Mouse (Mus musculus): ENCODE results near the gene Tmem132d.
"Not testable (repeated sequence)": the region's sequence is repeated elsewhere in the genome, so short reads cannot be mapped to it uniquely, and the experiment has no call there.

Tmem132d gene

DNA sequence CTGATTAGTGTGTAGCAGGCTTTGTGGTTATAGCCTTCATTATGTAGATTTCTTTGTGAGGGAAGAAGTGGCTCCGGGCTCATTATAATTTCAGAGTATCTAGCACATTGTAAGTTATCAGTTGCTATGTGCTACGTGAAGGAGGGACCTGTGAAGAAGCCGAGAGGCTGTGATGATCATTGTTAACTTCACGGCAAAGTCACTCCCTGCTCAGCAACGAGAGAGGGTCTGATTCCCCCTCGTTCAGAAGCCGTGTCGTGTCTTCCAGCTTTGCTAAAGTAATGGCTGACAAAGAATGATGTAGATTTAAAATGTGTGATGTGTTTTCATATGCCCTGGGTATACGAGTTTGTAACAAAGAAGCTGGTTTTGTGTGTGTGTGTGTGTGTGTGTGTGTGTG is 391.1 kb downstream of the Tmem132d start:
- DNase-seq = no peak

GRCm38 (mm10) chr5:128040036-128040435 is 392.8 kb downstream of the Tmem132d start:
- DNase-seq = no peak

GRCm38 (mm10) chr5:128027076-128027475 is 405.8 kb downstream of the Tmem132d start:
- peak; percentile 1 for DNase-seq

DNA sequence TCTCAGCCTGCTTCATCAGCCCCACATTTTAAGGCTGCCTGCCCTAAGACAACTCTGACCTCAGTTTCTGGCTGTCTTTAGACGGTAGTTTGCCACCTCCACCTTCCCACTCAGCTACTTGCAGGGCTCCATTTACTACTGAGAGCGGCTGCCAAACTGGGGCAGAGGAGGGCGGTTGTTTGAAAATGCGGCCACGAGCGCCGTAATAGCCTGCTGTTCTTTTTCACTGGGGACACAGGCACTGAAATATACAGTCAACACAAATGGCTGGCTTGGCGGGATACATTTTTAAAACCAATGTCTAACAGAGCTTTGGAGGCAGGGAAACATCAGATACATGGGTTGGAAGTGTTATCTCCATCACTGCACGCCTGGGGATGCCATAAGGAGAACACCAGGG is 428.2 kb downstream of the Tmem132d start:
- no peak for DNase-seq

- DNase-seq = no peak
Measured at GRCm38 (mm10) chr5:127996526-127997245, 436.2 kb downstream of the Tmem132d start.

GRCm38 (mm10) chr5:127993460-127993859 is 439.4 kb downstream of the Tmem132d start:
- DNase-seq = no peak

DNA sequence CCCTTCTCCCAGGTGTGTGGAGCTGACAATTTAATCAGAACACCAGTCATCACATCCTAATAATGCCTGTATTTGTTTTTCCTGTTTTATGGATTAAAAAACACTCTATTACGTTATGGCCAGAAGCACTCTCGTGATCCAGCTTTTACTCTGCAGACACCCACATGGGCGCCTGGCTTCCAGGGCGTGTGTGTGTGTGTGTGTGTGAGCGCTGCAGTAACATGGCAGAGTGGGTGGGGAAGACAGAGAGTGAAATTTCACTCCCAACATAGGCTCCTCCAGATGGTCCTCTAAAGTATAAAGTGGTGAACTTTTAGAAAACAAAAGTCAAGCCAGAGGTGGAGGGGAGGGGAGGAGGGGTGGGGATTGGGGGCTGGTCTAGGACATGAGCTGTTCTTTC is 442.1 kb downstream of the Tmem132d start:
- no peak for DNase-seq

- DNase-seq = not testable (repeated sequence)
Measured at GRCm38 (mm10) chr5:127980003-127980358, 452.9 kb downstream of the Tmem132d start.

DNA sequence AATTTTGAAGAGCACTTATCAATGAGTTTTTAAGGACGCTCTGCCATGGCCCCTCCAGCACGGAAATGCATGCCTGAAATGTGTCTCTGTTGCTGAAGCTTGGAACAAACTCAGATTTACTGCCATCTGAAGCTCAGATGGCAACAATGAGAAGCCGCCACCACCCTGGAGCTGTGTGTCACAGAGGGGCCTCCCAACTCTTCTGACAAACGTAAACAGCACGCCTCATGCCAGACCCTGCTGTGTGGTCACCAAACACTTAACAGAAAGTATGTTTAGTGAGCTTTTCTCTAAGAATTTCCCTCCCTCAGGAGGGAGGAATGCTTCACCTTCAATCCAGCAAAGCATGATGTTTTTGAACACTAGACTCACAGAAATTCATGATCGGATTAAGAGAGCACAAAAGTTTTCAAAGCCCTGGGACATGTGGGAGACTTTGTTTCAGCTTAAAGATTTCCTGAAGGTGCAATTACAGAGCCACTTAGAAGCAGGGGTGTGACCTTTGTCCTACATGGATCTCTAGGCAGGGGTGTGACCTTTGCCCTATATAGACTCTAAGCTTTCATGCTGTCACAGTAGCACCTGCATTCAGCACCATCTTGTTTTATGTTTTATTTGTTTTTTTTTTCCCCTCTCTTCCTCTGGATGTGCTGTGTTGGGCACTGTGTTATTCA is 453.4 kb downstream of the Tmem132d start:
- DNase-seq = no peak

DNA sequence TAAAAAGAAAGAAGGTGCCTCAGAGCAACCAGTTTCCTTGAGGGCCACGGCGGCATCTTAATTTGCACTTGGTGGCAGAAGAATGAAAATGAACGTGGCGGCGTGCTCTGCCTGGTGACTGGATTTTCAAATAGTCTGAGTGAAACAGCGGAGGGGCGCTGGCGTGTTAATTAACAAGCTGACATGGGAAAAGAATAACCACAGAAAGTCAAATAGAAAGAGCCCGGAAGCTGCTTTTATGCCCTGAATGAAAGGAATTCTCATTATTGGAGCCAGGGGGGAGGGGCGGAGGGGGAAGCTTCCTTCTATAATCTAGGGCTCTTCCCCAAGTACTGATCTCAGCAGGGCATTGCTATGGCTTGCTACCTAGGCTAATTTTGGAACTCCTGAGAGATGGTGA is 456.2 kb downstream of the Tmem132d start:
- no peak for DNase-seq

- DNase-seq = no peak
Measured at GRCm38 (mm10) chr5:127965700-127966099, 467.2 kb downstream of the Tmem132d start.

DNA sequence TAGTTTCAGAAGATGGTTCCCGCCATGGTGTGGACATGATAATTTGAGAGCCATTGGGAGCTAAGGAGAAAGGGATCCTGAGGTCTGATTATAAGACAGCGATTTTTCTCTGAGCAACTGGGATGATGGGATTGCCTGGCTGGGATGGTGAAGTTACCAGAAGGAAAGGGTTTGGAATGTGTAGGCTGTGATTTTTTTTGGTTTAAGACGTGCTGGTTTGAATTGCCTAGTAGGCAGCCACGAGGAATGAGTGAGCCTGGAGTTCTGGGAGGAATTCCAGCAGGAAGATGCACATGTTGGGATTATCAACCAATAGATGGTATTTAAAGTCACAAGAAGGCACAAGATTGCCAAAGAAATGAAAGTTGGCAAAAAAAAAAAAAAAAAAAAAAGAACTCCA is 470.2 kb downstream of the Tmem132d start:
- no peak for DNase-seq

DNA sequence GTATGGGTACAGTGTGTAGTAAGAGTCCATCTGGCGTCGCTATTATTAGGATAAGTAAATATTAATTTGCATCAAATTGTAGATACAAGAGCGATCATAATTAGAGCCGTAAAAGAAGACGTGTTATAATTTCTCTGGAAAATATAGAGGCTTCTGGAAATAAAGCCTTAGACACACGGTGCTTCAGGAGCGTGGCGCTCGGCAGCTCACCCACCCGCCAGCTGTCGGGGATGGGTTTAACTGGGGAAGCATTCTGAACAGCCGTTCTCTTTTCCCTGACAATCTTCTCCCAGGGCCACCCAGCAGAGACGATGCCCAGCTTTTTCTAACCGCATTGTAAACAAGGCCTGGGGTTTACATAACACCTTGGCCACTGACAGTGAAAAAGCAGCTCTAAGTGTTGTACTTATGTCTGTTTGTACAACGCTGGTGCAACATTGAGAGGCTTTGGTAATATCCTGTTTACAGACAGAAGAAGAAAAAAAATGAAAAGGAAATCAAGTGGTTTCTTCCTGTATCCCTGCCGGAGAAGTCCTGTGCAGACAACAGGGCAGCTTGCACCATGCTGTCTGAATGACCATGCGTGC is 476.3 kb downstream of the Tmem132d start:
- DNase-seq = no peak

DNA sequence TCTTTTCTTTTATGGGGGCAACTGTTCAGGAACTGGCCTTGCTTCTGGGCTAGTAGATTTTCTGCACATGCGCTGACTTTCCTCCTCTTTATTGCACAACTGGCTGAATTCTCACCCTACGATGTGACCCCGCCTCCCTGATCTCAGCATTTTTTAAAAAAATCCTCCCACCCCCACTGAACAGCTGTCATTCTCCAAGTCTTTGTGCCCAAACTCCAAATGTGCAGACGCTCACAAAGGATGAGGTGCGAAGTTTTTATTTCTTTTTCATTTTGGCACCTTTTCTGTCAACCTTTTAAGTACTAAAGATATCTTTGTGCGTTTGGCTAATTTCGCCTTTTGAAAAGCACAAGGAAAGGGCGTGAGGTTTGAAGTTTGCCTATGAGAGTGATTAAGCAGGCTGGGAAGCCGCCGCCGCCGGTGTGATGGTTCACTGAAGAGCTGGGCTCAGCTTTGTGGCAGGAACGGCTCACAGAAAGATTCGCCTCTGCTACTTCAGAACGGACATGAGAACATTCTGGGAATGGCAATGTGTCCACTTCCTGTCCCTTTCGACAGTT is 478.6 kb downstream of the Tmem132d start:
- no peak for DNase-seq

DNA sequence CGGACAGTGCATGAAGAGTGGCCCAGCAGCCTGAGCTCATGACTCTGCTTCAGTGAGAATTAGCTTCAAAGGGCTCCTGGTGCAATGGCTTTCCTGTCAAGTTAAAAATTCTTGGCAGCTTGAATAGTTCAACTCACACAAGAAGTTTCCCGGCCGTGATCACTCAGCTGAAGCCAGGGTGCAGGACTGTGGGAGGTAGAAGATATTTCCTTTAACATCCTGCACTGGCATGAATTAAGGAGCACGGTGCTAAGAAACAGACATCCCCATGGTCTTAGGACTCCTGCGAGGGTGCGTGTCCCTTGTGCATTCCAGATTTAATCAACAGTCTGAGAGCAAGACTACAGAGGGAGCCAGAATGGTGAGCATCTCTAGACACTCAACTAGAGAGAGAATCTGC is 480.1 kb downstream of the Tmem132d start:
- DNase-seq = no peak

DNA sequence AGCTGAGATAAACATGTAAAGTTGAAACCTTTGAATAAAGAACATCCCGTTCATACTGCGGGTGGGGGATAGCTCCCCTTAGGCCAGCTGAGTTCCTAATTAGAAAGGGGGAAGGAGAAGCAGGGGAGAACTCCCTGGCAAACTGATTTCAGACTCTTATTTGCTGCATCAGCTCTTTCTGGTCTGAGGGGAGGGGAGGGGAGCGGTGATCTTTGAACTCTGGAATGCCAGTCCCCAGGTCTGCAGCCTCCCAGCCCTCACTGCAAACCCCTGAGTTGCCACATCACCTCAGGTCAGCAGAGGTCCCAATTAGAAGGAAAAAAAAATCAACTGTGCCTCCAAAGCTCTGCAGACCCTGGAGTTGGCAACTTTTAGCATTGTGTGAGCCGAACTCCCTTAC is 482.3 kb downstream of the Tmem132d start:
- DNase-seq = no peak

DNA sequence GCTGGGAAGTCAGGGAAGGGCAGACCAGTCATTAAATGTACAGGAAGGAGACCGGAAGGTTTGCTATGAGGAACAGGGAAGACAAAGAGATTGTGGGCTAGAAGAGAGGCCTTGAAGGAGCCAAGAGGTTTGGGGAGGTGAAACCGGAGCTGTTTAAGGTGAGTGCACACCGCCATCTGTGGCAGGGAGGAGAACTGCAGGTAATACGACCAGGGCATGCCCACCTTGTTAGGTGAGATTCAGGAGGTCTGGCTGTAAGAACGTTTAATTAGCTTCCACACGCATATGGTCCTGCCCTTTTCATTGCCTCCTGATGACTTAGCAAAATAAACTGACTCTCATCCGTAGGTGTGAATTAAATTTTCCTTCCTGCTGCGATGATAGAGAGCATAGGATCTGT is 485.6 kb downstream of the Tmem132d start:
- DNase-seq = no peak

GRCm38 (mm10) chr5:127942171-127942570 is 490.7 kb downstream of the Tmem132d start:
- not testable (repeated sequence) for DNase-seq

DNA sequence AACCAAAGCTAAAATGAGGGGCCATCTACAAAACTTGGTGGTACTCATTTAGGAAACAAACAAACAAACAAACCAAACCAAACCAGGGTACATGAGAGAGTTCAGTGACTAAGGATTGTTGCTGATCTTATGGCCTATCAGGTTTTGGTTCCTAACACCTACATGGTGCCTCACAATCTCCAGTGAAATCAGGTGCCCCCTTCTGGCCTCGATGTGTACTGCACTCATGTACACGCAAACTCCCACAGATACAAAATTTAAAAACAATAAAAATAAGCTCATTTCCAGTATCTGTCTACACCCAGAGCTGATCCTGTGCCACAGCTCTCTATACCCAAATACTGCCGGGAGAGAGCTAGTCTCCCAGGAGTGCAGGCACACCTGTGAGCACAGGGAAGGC is 495.0 kb downstream of the Tmem132d start:
- DNase-seq = no peak

DNA sequence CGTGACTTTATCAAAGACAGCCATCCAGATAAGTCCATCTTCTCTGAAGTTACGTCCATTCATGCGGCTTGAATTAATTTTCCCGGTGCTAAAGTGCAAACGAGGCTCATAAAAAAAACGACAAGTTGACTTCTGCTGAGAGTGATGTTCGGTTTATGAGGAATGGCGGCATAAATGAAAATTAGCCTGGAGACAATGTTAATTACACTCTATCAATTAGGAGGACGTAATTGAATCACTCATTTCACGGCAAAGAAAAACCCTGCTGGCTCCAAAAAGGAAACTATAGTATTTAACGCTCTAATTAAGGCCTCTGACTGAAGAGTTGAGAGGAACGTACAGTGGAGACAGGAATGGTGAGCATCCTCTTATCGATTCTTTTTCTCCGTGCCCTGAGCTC is 503.2 kb downstream of the Tmem132d start:
- DNase-seq = no peak

DNA sequence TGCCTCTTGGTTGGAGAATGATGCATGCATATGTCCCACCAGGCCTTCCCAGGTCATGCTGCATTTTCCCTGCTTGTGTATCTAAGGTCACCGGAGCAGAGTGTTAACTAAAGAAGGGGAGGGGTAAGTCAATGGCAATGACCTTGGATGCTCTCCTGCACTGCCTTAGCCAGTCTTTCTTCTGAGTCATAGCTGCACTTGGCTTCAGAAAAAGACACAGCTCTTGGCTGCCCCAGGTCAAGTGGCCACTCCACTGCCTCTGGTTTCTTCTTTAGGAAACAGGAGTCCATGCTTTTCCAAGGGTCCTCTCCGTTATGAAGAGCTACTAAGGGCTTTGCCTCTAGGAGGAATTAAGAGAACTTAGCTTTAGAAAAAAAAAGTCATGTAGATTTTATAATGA is 506.2 kb downstream of the Tmem132d start:
- DNase-seq = no peak

DNA sequence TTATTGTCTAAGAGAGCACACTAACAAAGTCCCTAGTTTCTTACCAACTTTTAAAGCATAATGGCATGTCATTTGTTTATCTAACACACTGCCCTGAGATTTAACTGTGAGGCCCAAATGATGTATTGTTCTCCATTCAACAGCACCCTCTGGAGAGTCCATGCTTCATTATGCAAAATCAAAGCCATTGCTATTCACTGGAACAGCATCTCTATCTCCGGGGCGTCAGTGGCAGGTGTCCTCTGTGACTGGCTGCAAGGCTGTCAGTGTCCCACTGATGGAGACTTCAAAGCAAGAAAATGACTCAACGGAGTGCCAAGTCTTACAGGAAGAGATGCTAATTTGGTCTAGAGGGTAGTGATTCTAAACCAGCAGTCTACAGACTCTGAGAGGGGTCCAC is 508.8 kb downstream of the Tmem132d start:
- DNase-seq = no peak

GRCm38 (mm10) chr5:127919171-127919570 is 513.7 kb downstream of the Tmem132d start:
- no peak for DNase-seq

DNA sequence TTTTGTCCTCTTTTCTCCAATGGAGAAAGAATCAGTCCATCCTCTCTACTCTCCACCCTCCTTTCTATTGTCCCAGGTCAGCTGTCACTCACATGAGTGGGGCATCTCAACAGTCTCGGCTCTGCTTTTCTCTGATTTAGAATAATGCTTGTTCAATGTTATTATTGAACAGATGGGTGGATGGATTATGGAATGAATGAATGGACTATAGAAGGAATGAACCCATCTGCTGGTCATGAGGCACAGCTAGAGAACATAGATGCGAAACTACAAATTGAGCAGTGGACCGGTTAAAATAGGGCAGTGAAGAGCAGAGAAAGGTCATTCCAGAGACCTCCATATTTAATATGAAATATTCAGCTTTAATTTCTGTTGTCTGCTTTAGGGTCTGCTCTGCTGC is 514.5 kb downstream of the Tmem132d start:
- no peak for DNase-seq

Measured in cerebellum, adult 9-10 months (tissue).